Mouse (Mus musculus): ENCODE results near the gene Zfp131.
"Not testable (repeated sequence)": the region's sequence is repeated elsewhere in the genome, so short reads cannot be mapped to it uniquely, and the experiment has no call there.

Gene Zfp131

DNA sequence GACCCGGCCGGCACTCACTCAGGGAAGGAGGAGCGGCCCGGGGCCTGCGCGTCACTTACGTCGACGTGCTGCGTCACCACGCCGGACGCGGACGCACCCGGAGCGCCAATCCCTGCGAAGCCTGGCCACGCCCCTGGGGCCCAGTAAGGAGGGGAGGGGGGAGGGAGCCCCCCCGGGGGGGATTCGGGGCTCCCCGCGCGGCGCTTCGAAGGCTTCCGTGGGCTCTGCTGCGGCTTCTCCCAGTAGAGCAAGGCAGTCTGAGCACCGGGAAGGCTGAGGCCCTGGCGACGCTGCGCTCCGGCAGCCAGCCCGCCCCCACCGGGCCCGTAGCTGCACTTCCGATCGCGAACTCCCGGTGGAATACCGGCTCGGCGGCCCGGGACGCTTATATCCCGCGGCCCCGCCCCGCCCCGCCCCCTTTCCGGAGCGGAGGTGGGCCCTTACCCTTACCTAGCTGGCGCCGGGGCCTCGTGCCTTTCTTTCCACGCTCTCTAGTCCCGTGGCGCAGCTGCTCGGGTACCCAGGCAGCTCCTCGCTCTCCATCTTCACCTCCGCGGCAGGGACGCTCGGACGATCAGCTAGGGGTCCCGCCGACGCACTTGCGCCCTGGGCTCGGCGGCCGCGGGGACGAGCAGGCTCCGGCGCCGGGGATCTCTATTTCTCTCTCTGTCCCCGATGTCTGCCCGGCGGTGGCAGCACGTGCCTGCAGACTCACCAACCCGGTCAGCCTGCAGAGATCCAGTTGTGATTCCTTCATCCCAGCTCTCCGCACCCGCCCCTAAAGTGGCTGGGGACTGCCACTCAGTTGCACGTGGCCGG is at the start of gene Zfp131:
TSS of gene Zfp131 (minus strand) at position 129 of the 819 bp plus-strand sequence.
- DNase-seq: peak; percentile 96 to 98

DNA sequence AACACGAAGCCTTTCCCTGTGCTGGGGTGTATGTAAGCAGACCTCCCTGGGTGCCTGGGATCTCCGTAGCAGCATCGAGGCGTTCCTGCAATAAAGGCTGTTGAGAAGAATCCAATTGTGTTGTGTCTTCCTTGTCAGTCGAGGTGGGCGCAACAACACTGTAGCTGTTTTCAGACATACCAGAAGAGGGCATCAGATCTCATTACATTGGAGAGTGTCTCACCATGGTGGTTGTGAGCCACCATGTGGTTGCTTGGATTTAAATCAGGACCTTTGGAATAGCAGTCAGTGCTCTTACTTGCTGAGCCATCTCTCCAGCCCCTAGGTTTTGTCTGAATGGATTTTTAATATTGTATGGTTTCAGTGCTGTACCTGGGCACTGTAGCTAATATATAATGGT is 49.3 kb upstream of the Zfp131 start:
- peak in 1 of 2 experiments; percentile 3 for DNase-seq

DNA sequence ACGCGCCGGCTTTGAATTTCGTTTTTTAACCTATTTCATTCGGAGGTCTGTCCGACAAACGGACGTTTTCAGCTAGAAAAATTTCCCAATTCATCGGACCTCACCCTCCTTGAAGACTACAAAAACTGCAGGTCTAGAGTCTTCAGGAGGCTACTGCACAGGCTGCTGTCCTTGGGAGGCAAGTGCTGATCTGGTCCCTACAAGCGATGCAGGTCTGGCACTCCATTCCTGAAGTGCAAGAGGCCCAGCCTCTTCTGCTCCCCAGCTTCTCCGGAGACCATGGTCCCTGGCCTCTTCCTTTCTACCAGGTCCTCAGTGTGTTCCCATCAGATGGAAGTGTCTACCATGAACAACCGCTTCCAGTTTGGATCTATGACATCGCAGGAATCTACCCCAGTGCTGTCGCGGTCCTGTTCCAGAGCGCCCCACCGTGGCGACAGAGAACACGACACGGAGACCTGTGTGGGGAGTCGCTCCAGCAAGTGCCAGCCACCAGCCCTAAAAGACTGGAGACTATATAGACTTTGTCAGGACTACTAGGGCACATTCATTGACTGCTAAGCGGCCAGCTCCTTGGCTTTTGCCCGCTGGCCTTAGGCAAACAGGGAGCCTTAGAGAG is 47.1 kb upstream of the Zfp131 start:
- DNase-seq: peak; percentile 29 to 55

DNA sequence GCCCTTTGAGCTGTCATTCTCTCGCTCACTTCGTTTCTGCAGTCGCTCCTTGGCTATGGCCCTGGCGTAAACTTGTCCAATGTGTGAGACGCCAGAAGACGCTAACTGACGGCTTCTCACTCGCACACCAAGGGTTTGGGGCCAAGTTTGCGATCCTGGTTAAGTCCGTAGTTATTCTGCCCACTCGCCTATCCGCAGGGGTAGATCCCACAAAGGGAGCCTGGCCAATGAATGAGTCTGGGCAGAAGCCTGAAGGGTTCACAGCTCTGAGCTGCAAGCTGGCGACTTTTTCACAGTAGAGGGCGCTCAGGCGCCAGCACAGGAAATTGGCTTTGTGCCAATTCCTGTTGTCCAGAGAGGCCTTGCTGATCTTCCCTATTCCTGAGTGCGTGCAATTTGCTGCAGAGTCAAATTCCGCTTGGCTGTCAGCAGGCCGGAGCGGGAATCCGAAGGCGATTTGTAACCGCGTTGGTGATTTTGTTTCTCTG is 45.7 kb upstream of the Zfp131 start:
- peak in 1 of 2 experiments; percentile 15 for DNase-seq

DNA sequence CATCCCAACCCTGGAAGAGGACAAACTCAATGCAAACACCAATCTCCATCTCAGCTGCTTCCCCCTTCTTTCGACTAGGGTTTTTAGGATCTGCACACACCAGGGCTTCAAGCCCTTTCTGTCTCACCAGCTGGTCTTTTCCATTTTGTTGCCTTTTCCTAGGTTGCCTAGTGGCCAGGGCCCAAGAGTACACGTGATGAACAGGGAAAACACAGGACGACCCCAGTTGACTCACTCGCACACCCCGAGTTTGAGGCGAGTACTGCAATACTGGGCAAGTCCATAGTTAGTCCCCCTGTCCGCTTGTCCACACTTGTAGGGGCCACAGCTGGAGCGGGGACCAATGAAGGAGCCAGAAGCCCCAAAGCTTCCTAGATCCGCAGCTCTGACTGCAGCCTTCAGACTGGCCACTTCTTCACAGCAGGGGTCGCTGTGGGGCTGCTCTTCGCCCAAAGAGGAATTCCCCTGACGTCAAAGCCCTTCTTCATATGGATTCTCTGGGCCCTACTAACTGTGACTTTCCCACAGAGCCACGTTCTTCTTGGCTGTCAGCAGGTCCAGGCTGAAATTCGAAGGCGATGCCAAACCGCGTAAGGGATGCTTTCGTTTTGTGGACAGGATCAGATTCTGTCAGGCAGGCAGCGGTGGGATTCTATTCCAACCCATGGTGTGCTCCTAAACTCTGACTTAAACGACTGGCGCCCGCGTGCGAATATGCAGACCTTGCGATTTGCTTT is 44.8 kb upstream of the Zfp131 start, which contains the start of gene D13Ertd608e:
TSS of gene D13Ertd608e (plus strand) at position 687 of the 737 bp plus-strand sequence.
- peak; percentile 61 to 69 for DNase-seq

DNA sequence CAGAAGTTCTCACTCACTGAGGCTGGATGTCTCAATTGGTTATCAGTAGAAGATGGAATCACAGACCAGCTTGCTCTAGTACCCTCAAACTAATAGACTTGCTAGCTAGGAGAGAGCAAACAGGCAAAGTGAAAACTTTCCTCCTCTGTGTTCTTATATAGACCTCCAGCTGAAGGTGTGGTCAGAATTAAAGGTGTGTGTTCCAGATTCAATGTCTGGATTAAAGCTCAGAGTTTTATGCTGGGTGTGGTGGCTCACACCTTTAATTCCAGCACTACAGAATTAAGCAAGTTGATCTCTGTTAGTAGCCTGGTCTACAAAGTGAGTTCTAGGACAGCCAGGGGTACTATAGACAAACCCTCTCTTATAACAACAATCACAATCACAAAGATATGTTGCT is 39.4 kb upstream of the Zfp131 start, which contains the start of gene AF067063:
TSS of gene AF067063 (minus strand) at position 101 of the 400 bp plus-strand sequence.
- not testable (repeated sequence) for DNase-seq

DNA sequence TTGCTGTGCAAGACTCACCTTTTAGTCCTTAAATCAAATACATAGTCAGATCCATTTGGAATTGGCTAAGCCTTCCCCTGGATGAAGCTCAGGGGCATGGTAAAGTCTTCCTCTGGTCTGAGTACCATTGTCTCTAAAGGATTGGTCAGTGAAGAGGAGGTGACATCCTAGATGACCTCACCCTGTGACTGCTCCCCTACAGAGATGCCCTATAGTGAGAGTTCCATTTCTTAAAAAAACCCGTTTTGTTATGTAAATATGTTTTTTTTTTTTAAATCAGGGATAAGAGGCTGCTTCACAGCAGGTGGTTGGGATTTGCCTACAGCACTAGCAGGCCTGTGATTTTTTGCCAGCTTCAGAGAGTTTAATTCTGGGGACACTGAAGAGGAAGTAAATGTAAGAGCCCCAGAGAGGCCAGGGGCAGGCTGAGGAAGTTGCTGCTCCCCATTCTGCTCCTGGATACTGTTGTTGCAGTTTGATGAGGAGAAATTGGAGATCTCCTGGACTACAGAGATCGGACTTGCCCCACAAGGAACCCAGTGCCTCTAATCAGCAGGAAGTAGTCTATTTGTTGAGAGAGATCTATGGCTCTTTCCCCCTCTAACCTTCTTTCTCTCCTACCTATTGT is 27.0 kb upstream of the Zfp131 start:
- DNase-seq: no peak

DNA sequence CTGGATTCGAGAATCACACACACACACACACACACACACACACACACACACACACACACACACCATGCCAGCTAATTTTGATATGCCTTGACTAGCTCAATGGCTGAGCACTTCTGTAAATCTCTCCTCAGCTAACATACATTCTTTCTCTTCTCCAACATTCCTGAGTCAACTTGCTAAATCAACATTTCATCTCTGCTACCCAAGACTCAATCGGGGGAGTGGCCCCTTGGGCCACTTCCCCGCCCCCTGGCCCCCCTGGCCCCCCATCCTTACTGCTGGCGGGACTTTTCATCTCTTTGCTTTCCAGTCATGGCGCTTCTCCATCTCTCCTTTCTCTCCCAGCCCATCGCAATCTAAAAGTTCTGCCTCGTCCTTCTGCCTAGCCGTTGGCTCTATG is 26.1 kb upstream of the Zfp131 start:
- no peak for DNase-seq

DNA sequence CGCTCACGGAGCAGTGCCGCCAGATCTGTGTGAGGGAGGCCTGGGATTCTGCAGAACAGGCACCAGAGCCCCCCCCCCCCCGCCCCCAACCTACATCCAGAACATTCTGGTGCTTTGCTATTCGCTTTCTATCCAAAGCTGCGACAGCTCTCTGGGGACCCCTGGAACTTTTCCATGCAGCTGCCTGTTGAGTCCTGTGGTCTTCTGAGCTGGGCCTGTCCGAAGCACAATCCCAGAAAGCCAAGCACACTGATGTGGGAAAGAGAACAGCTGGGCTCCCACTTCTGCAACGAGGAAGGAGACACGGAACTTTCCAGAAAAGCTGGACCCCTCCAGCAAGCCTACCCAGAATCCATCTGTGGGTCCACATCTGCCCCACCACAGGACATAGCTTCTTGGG is 19.3 kb upstream of the Zfp131 start:
- DNase-seq: peak; percentile 10 to 37

DNA sequence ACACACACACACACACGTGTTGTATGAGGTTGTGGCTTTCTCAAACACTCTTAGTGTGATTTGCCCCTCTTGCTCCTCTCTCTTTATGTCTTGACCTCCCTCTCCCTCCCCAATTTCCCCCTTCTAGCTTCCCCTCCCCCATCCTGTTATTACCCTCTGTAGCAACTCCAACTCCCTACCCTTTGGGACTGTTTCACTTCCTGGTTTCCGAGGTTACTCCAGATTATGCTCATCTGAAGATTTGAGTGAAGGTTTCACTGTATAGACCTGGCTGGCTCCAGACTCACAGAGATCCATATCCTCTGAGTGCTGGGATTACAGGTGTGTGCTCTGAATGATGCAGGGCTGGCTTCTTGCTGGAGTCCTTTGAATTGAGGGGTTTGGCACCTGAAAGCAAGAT is 18.2 kb upstream of the Zfp131 start:
- DNase-seq: no peak

DNA sequence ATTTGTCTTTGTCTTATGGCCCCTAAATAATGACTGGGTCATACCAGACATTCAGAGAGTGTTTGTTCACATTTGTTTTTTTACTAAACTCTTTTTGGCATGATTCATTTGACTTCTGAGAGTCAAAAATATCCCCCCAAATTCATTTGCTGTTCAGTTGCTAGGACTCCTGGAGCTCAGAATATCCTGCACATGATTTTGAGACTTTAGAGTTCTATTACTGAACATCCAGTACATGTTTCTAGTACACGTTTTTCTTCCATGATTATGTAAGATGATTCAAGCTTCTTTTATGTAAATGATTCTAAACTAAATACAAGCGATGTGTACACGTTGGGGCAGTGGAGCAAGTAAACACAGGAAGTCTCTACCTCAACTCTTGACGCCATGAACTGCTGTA is 7.0 kb upstream of the Zfp131 start:
- no peak for DNase-seq

DNA sequence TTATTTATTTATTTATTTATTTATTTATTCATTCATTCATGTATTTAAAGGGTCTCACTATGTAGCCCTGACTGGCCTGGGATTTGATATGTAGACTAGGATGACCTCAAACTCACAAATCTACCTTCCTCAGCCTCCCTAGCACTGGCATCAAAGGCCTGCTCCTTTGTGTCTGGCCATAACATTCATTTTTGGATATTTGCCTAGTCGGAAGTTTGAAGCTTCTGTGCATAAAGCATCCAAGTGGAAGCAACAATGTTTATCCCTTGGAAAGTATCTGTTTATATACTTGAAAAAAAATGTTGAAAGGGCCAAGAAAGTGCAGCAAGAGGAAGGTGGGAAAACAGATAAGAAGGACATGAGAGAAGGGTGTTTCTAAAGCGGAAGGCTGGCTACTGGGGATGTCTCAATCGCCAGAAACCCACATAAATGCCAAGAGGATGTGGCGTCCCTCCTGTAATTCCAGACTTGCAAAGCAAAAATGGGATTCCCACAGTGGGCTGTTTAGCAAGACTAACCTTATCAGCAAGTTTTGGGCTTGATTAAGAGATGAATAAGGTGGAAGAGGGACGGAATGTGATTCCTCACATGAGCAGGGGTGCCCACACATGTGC is 2.2 kb upstream of the Zfp131 start:
- no peak for DNase-seq

DNA sequence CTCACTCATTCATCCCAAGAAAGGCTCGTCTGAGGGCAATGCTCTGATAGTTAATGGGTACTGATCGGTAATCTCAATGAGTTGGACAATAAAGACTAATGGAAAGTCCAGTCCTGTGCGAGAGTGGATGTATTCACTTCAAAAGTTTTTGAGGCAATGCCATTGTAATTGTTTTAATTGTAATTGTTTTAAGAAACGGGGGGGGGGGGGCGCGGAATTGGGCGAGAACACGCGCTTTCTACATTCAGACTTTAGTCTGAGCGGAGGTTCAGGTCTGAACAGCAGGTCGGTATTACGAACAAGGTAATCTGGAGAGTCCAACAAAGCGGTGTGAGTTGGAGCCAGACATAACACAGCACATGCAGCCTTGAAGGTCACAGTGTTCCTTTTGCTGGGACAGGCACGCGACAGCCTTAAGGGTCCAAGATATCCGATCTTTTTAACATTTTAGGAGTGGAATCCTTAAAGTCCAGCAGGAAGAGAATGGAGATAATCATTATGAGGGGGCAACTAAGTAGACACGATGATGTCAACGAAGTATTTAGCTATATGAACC is 969 bp upstream of the Zfp131 start:
- DNase-seq: peak in 1 of 2 experiments; percentile 14

DNA sequence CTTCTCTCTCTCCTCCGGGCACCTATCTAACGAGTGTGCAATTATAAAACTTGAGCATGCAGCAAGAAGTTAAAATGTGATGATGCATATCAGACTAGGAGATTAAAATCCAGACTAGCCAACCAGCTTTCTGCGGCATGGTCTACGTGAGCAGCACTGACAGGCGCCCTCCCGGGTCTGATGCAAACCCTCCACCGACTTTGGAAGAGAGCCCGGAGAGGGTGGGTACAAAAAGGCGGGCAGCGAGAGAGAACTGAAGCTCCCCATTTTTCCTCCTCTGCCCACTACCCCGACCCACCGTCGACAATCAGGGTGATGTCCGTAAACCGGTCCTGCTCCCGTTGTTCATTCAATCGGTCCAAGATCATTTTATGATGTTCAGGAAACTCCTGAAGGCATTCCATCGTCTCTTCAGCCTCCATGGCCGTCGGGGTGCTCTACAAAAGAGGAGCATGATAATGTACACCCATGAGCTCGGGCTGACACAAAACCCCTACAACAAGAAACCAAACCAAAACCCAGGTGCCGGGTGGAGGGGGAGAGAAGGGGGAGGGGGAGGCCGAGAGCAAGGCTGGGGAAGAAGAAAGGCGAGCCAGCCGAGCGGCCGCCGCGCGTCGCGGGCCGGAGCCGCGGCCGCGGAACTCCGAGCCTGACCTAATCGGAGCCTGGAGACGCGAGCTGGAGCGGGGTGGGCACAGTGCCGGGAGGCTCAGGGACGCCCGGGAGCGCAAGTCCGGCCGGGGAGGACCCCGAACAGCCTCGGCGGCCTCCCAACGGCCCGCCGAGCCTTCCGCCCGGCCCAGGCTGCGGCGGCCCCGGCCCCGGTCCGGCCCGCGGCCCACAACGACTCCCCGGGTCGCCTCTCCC is 605 bp downstream of the Zfp131 start:
- DNase-seq: peak; percentile 76 to 86

DNA sequence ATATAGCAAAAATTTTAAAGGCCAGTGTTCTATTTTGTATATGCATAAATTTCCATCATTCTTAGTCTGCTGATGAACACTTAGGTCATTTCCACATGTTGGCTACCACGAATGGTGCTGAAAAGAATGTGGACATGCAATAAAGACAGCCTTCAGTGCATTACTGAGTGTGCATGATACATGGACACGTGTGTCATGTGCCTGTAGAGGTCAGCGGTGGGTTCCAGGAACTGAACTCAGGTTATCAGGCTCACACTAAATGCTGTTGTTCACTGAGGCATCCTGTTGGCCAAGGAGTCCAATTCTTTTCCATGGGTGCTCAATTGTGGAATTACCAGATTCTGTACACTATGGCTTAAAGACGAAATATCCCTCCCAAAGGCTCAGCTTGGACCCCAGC is 7.1 kb downstream of the Zfp131 start:
- no peak for DNase-seq

DNA sequence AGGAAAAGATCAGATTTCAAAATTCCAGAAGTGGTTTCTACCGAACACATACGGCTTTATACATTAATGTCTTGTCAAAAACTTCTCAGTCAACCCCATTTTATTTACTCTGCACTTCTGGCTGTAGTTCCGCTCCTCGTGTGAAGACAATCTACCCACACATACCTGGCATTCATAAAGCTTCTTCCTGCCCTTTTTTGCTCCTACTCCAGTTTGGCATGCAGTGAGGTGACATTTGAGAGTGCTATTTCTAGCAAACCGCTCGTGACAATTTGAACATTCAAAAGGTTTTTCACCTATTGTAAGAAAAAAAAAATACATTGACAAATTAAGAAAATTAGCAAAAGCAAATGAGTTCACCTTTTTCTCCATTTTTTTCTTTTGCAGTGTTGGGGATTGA is 22.1 kb downstream of the Zfp131 start:
- no peak for DNase-seq

DNA sequence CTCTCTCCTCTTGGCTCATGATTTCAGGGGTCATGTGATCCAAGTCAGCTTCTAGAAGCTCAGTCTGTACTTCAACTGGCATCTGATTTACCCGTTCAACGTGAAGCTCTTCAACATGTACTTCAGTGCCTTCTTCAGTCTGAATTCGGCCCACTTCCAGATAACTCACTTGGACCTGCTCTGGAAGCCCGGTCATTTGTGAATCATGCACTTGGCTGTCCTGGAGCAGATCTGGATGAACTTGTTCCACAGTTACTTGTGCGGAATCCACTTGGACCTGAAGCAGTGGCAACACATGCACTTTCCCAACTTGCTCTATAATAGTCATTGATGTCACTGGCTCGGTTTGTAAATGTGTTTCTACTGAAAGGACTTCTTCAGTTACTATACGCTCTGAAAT is 24.2 kb downstream of the Zfp131 start:
- DNase-seq: no peak

DNA sequence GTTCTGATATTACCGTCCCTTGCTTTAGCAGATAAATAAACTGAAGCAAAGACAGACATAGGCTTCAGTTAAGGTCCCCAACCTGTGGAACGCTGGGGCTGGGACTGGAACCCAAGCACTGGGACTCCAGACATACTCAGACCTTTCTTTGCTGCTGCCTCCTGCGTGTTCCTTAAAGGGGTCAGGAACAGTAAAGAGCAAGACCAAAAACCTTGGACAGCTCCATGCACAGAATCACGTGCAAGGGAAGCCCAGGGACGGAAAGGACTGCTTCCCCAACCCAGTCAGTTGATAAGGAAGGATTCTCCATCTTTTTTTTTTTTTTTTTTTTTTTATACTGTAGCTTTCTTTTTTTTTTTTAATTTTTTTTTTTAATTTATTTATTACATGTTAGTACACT is 33.9 kb downstream of the Zfp131 start:
- peak; percentile 30 to 41 for DNase-seq

DNA sequence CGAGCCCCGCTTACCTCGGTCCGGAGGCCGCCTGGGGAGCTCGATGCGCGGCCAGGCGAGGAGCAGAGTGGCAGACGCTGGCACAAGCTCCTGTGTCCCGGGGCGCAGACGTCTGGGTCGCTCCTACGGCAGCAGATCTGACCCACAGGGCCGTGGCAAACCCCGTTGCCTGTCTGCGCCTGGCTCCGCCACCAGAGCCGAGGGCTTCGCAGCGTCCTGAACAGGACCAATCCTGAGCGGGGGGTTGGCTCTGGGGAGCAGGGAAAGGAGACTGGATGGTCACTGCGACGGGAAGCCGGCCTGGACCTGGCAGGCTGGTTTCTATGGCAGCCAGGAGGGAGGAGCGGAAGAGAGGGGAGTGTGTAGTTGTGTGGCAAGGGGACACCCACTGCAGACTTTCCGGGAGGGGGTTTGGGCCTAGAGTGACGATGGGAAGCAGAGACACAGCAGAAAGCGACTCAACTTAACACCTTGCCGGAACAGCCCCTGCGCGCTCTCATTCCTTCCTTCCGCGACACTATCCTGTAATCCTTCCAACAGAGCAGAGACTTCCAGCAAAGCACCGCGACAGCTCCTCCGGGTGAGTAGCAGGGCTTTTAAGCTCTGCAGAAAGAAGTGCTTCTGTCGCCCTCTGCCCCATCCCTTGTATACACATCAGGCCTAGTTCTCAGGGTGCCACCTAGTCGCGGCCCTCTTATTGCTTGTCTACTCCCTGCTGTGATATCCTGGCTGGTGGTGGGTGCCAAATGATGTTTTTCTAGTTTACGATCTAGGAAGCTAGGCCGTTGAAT is 34.8 kb downstream of the Zfp131 start, which contains the start of gene Nim1k:
TSS of gene Nim1k (minus strand) at position 202 of the 791 bp plus-strand sequence.
- peak; percentile 80 to 87 for DNase-seq

DNA sequence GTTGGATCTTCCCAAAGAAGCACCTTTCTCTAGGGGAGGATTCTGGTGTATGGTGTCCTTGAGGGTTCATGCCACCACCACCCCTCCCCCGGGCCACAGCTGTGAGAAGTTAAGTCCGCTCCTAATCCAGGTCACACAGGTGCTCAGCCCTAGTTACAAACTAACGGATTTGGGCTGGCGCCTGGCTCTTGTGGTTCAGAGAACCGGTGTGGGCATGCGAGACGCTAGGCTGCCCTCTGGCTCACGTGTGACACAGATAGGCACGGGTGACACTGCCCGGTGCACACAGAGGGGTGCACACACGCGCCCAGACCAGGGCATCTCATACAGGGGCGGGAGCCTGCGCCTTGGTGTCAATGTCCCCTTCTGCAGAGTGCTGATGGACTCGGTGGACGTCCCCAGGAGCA is 35.5 kb downstream of the Zfp131 start:
- DNase-seq: peak; percentile 33 to 49

Data from kidney, postnatal 4 days (tissue).